Mouse (Mus musculus): ENCODE measurements at regions not wholly inside any gene's neighbourhood (a gene's known extent, or its start where the extent isn't known, plus 50 kb on each side); places are given as distances from the start of the nearest gene placed in this dataset.

DNA sequence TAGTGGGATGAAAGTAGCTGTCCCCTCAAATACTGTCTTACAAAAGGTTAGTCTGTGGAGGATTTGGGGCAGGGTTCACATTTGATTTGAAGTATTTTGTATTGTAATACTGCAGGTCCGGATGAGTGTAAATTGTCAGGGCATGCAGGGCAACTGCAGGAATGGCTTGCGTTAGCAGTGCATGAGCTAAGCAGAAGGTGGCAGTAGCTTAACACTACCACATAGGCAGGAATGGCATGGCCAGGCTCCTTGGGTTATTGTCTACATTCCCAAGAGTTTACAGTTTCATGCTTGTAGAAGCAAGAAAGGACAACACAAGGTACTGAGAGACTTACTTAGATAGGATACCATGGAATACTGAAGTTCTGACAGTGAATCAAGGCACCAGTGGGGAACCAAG lies 611.3 kb downstream of the Hdgfl1 start:
- no peak for TF ChIP-seq CTCF (IDR thresholded peaks at IDR 0.05 in 2 of 3, conservative IDR thresholded peaks at IDR 0.05 in 1 of 3; ENCODE audit: control insufficient read depth in 1 of 3, insufficient read depth in 1 of 3, low read depth in 2 of 3, low read length in 3 of 3, poor library complexity in 1 of 3, severe bottlenecking in 1 of 3)
- TF ChIP-seq EP300 (IDR thresholded peaks at IDR 0.05; ENCODE audit: low read depth in 1 of 2, low read length in 2 of 2): no peak
- TF ChIP-seq TCF12 (IDR thresholded peaks at IDR 0.05; ENCODE audit: low read depth, low read length): no peak
- TF ChIP-seq CHD1 (IDR thresholded peaks at IDR 0.05; ENCODE audit: low read depth, low read length): no peak
- TF ChIP-seq GABPA (IDR thresholded peaks at IDR 0.05; ENCODE audit: low read depth, low read length): no peak
- no peak for TF ChIP-seq POLR2A (IDR thresholded peaks at IDR 0.05; ENCODE audit: control insufficient read depth in 1 of 2, insufficient read depth in 1 of 2, low read depth in 1 of 2, low read length in 2 of 2, poor library complexity in 1 of 2)
- no peak for TF ChIP-seq ZNF384 (IDR thresholded peaks at IDR 0.05; ENCODE audit: low read depth, low read length)
- no peak for TF ChIP-seq SMC3 (IDR thresholded peaks at IDR 0.05; ENCODE audit: low read depth, low read length)
- TF ChIP-seq MAX (IDR thresholded peaks at IDR 0.05; ENCODE audit: low read length): no peak
- no peak for TF ChIP-seq POLR2AphosphoS2 (IDR thresholded peaks at IDR 0.05; ENCODE audit: low read length)
- TF ChIP-seq USF1 (IDR thresholded peaks at IDR 0.05; ENCODE audit: low read depth, low read length): no peak

Measured in MEL (cell line).